10 mouse cellular contexts compared by ENCODE assay signal in genomic region chrX:60463786-60464185, GRCm38 (mm10).
DNase-seq lines count a peak whose midpoint lies in the region; TF ChIP-seq lines count a peak whose summit lies in the region.
"Had no signal": no experiment of that assay in that cellular context is flagged by ENCODE, and none has a peak within 500 bp of the region (broad histone marks: within the 10 kb centered on the region; RNA-seq: fewer than 3 reads in every experiment).

No protein-coding gene starts in this region.

- no peaks in the 10 kb centered on the region for H3K4me1 ChIP-seq in heart, adult 2 months (ENCODE audit: control insufficient read depth, insufficient read depth, low read length)
- H3K4me1 ChIP-seq in heart, embryonic 10.5 days: no peaks in the 10 kb centered on the region

- H3K9me3 ChIP-seq in heart, embryonic 10.5 days: no peaks in the 10 kb centered on the region

- H3K9ac ChIP-seq in heart, adult 2 months (ENCODE audit: low read depth, low read length): no peak overlapping the region

- TF ChIP-seq POLR2A in heart, adult 2 months (IDR thresholded peaks at IDR 0.05; ENCODE audit: insufficient read depth, low read depth, low read length): no peak

- H3K27me3 ChIP-seq in heart, adult 2 months (ENCODE audit: control insufficient read depth, insufficient read depth, low read length): no peaks in the 10 kb centered on the region
- no peaks in the 10 kb centered on the region for H3K27me3 ChIP-seq in heart, embryonic 10.5 days (ENCODE audit: insufficient read depth, poor library complexity, severe bottlenecking)

- peak; percentile 73 for TF ChIP-seq CTCF in heart, adult 2 months (IDR thresholded peaks at IDR 0.05)

- intact Hi-C loops in heart, adult 2 months (cut with DNase I): loop anchor here (5.0 kb wide), 1 partner anchor 451 kb away; no protein-coding TSS in a partner anchor

- no peaks in the 10 kb centered on the region for H3K79me2 ChIP-seq in heart, adult 2 months (replicated peaks; ENCODE audit: control insufficient read depth, insufficient read depth, low read length)

- 11% methylated on average over 2 of the region's 2 CpGs for WGBS in heart, adult 2 months
- 10% methylated on average over 2 of the region's 2 CpGs for WGBS in heart, embryonic 10.5 days

- no peak overlapping the region for H3K4me3 ChIP-seq in heart, adult 2 months
- H3K4me3 ChIP-seq in heart, embryonic 10.5 days: no peak overlapping the region

- no peaks in the 10 kb centered on the region for H3K36me3 ChIP-seq in heart, adult 2 months (ENCODE audit: control insufficient read depth, insufficient read depth, low read length)
- no peaks in the 10 kb centered on the region for H3K36me3 ChIP-seq in heart, embryonic 10.5 days

- no peak overlapping the region for H3K27ac ChIP-seq in heart, adult 2 months
- H3K27ac ChIP-seq in heart, embryonic 10.5 days: no peak overlapping the region

- TF ChIP-seq EP300 in heart, adult 2 months (IDR thresholded peaks at IDR 0.05; ENCODE audit: insufficient read depth, low read depth, low read length): no peak

- DNase-seq in heart, adult 2 months: no peak
- no peak for DNase-seq in heart, embryonic 10.5 days (ENCODE audit: low spot score)
- DNase-seq in lung, postnatal 14 days: peak; percentile 1
- DNase-seq in lung, adult 18-20 months: no peak
- peak; percentile 38 for DNase-seq in ZHBTc4 (ENCODE audit: low read depth, low spot score)
- peak; percentile 26 for DNase-seq in mesoderm, embryonic 11.5 days (ENCODE audit: low read depth, low spot score)
- no peak for DNase-seq in testis, postnatal 10 days (ENCODE audit: low spot score)
- DNase-seq in adrenal gland, adult 8-10 months: no peak
- DNase-seq: gastrocnemius, postnatal 36 days; layer of hippocampus, adult 9-11 months had no signal

Comparison
In these comparisons a context has a peak if more than half of its experiments do, and no peak if none do; other contexts are left out.
1. DNase-seq: peak in lung, postnatal 14 days (single experiment), ZHBTc4 (single experiment) and mesoderm, embryonic 11.5 days (single experiment); none in heart, adult 2 months (0 of 2), heart, embryonic 10.5 days (single experiment), lung, adult 18-20 months (0 of 2), testis, postnatal 10 days (single experiment) and adrenal gland, adult 8-10 months (single experiment).